Mouse (Mus musculus) C2C12 (cell line): Measurements from ENCODE around the gene Rab42. TPM values are rescaled to one million over a fixed set of nuclear protein-coding genes. Genes with fewer than 3 reads are reported as not detected.

Experiments used
- H3K27me3 ChIP-seq: one replicate; pipeline ENCODE4 v1.6.1; 2011; ENCODE audit not compliant: control insufficient read depth, insufficient read depth, insufficient read length
- H3K36me3 ChIP-seq: one replicate; pipeline ENCODE4 v1.6.1; 2011; ENCODE audit not compliant: control insufficient read depth, insufficient read depth
- H3K4me3 ChIP-seq: one replicate; pipeline ENCODE4 v1.5.1; 2011; ENCODE audit warnings: mild to moderate bottlenecking, control low read depth; ENCODE audit not compliant: poor library complexity, insufficient read depth, severe bottlenecking
- H3K79me2 ChIP-seq: one replicate; pipeline ENCODE4 v1.6.1; 2011; ENCODE audit not compliant: control insufficient read depth, insufficient read depth
- H3K79me3 ChIP-seq: one replicate; pipeline ENCODE4 v1.6.1; 2011; ENCODE audit warnings: low read depth, control low read depth
- H3ac ChIP-seq: one replicate; pipeline ENCODE3; 2011; ENCODE audit warnings: low read depth; ENCODE audit not compliant: control insufficient read depth, insufficient read length
- CEBPB ChIP-seq: IDR thresholded peaks from one replicate; pipeline ENCODE4 v1.6.1; 2011; ENCODE audit warnings: low read depth, mild to moderate bottlenecking, control low read depth, moderate library complexity
- CTCF ChIP-seq: IDR thresholded peaks from one replicate; pipeline ENCODE4 v1.5.1; 2011; ENCODE audit not compliant: control insufficient read depth, insufficient read depth, insufficient read length
- FOSL1 ChIP-seq: IDR thresholded peaks from one replicate; pipeline ENCODE4 v1.8.0; 2011; ENCODE audit warnings: mild to moderate bottlenecking, low read length; ENCODE audit not compliant: poor library complexity, insufficient read depth, severe bottlenecking
- MAX ChIP-seq: IDR thresholded peaks from one replicate; pipeline ENCODE4 v1.6.1; 2011; ENCODE audit warnings: mild to moderate bottlenecking, control low read depth
- MYOD1 ChIP-seq: IDR thresholded peaks from one replicate; pipeline ENCODE4 v1.6.1; 2011; ENCODE audit warnings: low read depth; ENCODE audit not compliant: control insufficient read depth, insufficient read length
- MYOG ChIP-seq: IDR thresholded peaks from one replicate; pipeline ENCODE4 v1.6.1; 2011; ENCODE audit not compliant: control insufficient read depth, insufficient read length; ENCODE audit errors: extremely low read depth
- USF1 ChIP-seq: IDR thresholded peaks from one replicate; pipeline ENCODE4 v1.6.1; 2011; ENCODE audit warnings: low read depth, mild to moderate bottlenecking, control low read depth, moderate library complexity
- polyA plus RNA-seq: library from polyadenylated mRNA; unstranded; fragments of >200 nt; fragmentation: generic; extraction: Trizol; gene quantifications from one replicate; pipeline ENCODE4 v1.2.1, GENCODE M21; 2012; ENCODE audit warnings: missing spikeins

The Rab42 gene
- polyA plus RNA-seq, 1 experiment, result 0.42 TPM

- H3K36me3 ChIP-seq, result peaks cover 63% of the 10 kb centered on the region
- peaks cover 88% of the 10 kb centered on the region for H3K79me2 ChIP-seq
- no peaks in the 10 kb centered on the region for H3K27me3 ChIP-seq
- H3ac ChIP-seq, result no peak overlapping the region
- H3K4me3 ChIP-seq, result no peak overlapping the region
- no peak for TF ChIP-seq CTCF
- no peak for TF ChIP-seq MYOD1
- no peak for TF ChIP-seq CEBPB
- no peak for TF ChIP-seq MAX
- TF ChIP-seq FOSL1, result no peak
- TF ChIP-seq MYOG, result no peak
- peaks cover 76% of the 10 kb centered on the region for H3K79me3 ChIP-seq
These were observed 38.3 kb upstream of the Rab42 start for GRCm38 (mm10) chr4:132341451-132341850.

GRCm38 (mm10) chr4:132338943-132339342, 35.8 kb upstream of the Rab42 start:
- TF ChIP-seq USF1, result no peak
- no peak for TF ChIP-seq MAX
- TF ChIP-seq MYOD1, result no peak
- TF ChIP-seq CTCF, result no peak
- no peak for TF ChIP-seq FOSL1
- no peak for TF ChIP-seq MYOG
- no peak for TF ChIP-seq CEBPB
- H3K36me3 ChIP-seq, result peaks cover 87% of the 10 kb centered on the region
- H3K4me3 ChIP-seq, result no peak overlapping the region
- H3ac ChIP-seq, result no peak overlapping the region
- H3K79me2 ChIP-seq, result peaks cover 72% of the 10 kb centered on the region
- no peaks in the 10 kb centered on the region for H3K27me3 ChIP-seq
- H3K79me3 ChIP-seq, result peaks cover 67% of the 10 kb centered on the region

GRCm38 (mm10) chr4:132332880-132333279, 29.7 kb upstream of the Rab42 start:
- Histone ChIP-seq H3K36me3 (peaks cover 65% of the 10 kb centered on the region), H3K4me3 (no peak overlapping the region), H3K79me3 (peaks cover 19% of the 10 kb centered on the region), H3K27me3 (no peaks in the 10 kb centered on the region), H3K79me2 (peaks cover 27% of the 10 kb centered on the region), H3ac (no peak overlapping the region)
- TF ChIP-seq MYOG (no peak), CEBPB (no peak), MYOD1 (no peak)

- Histone ChIP-seq H3K36me3 (peaks cover 56% of the 10 kb centered on the region), H3K4me3 (no peak overlapping the region), H3K79me3 (peaks cover 15% of the 10 kb centered on the region), H3ac (no peak overlapping the region), H3K79me2 (peaks cover 27% of the 10 kb centered on the region), H3K27me3 (no peaks in the 10 kb centered on the region)
- TF ChIP-seq CTCF (no peak), USF1 (no peak), MYOG (no peak), MYOD1 (no peak), CEBPB (no peak), MAX (no peak), FOSL1 (no peak)
These were observed 28.8 kb upstream of the Rab42 start for GRCm38 (mm10) chr4:132331960-132332359.

GRCm38 (mm10) chr4:132329835-132330354, 26.7 kb upstream of the Rab42 start:
- H3K27me3 ChIP-seq, result no peaks in the 10 kb centered on the region
- TF ChIP-seq CTCF, result no peak
- no peak for TF ChIP-seq USF1
- TF ChIP-seq MYOG, result no peak
- TF ChIP-seq CEBPB, result no peak
- TF ChIP-seq MYOD1, result no peak
- no peak for TF ChIP-seq FOSL1
- no peak for TF ChIP-seq MAX
- H3K79me3 ChIP-seq, result peaks cover 9% of the 10 kb centered on the region
- H3K79me2 ChIP-seq, result peaks cover 28% of the 10 kb centered on the region
- peak overlapping the region; percentile 59 for H3K4me3 ChIP-seq
- peaks cover 49% of the 10 kb centered on the region for H3K36me3 ChIP-seq
- peak overlapping the region; percentile 14 for H3ac ChIP-seq

- no peaks in the 10 kb centered on the region for H3K27me3 ChIP-seq
- no peak for TF ChIP-seq FOSL1
- TF ChIP-seq CTCF, result no peak
- TF ChIP-seq MAX, result no peak
- TF ChIP-seq MYOG, result no peak
- TF ChIP-seq USF1, result no peak
- no peak for TF ChIP-seq CEBPB
- no peak for TF ChIP-seq MYOD1
- peaks cover 9% of the 10 kb centered on the region for H3K79me3 ChIP-seq
- H3K36me3 ChIP-seq, result peaks cover 45% of the 10 kb centered on the region
- H3ac ChIP-seq, result peak within 1 kb of the TSS; percentile 88
- H3K4me3 ChIP-seq, result peak within 1 kb of the TSS; percentile 59
- peaks cover 28% of the 10 kb centered on the region for H3K79me2 ChIP-seq
These were observed 26.1 kb upstream of the Rab42 start, which contains the start of gene Trnau1ap for GRCm38 (mm10) chr4:132329115-132329834. Gene Trnau1ap, minus strand, starts transcription at chr4:132329538.
